Mouse (Mus musculus) midbrain, embryonic 15.5 days (tissue): Measurements from ENCODE around the gene Fnip1. TPM values are rescaled to one million over a fixed set of nuclear protein-coding genes. Genes with fewer than 3 reads are reported as not detected.
"Not testable (repeated sequence)": the region's sequence is repeated elsewhere in the genome, so short reads cannot be mapped to it uniquely, and the experiment has no call there.

ENCODE experiments used
- ATAC-seq: fragments of 200-750 bp; cut with Nextera tagmentation; replicated peaks from 2 replicates; pipeline ENCODE4 v1.8.0; 2017; ENCODE audit warnings: moderate TSS enrichment
- H3K27ac ChIP-seq: fragments of 300-500 bp; sonication (generic); 2 replicates; pipeline ENCODE4 v1.5.1; 2015; ENCODE audit warnings: mild to moderate bottlenecking, inconsistent platforms
- H3K27me3 ChIP-seq: fragments of 300-500 bp; sonication (generic); replicated peaks from 2 replicates; pipeline ENCODE4 v1.6.1; 2015; ENCODE audit warnings: inconsistent platforms
- H3K36me3 ChIP-seq: fragments of 300-500 bp; sonication (generic); replicated peaks from 2 replicates; pipeline ENCODE4 v1.6.1; 2015; ENCODE audit warnings: inconsistent platforms
- H3K4me1 ChIP-seq: fragments of 300-500 bp; sonication (generic); 2 replicates; pipeline ENCODE4 v1.6.1; 2015; ENCODE audit warnings: inconsistent platforms
- H3K4me2 ChIP-seq: fragments of 300-500 bp; sonication (generic); 2 replicates; pipeline ENCODE4 v1.6.1; 2015; ENCODE audit warnings: inconsistent platforms, mild to moderate bottlenecking, moderate library complexity
- H3K4me3 ChIP-seq: fragments of 300-500 bp; sonication (generic); 2 replicates; pipeline ENCODE4 v1.5.1; 2015; ENCODE audit warnings: mild to moderate bottlenecking, inconsistent platforms
- H3K9ac ChIP-seq: fragments of 300-500 bp; sonication (generic); 2 replicates; pipeline ENCODE4 v1.6.1; 2015; ENCODE audit warnings: mild to moderate bottlenecking, inconsistent platforms
- H3K9me3 ChIP-seq: fragments of 300-500 bp; sonication (generic); 2 replicates; pipeline ENCODE4 v1.6.1; 2016; ENCODE audit warnings: inconsistent platforms
- WGBS: fragments of 180-500 bp; shearing (Covaris S2); methylation state at CpG from one replicate; pipeline ENCODE4 v1.1.7; 2015; ENCODE audit warnings: mixed read lengths; 5-methylcytosine and 5-hydroxymethylcytosine counted together
- polyA plus RNA-seq: library from polyadenylated mRNA; unstranded; fragments of >200 nt; fragmentation: Nextera tagmentation; extraction: Ambion mirVana; gene quantifications from 2 replicates; pipeline ENCODE4 v1.2.1, GENCODE M21; 2015

Gene Fnip1
- polyA plus RNA-seq: 11.0 and 11.6 TPM in 2 replicates

DNA sequence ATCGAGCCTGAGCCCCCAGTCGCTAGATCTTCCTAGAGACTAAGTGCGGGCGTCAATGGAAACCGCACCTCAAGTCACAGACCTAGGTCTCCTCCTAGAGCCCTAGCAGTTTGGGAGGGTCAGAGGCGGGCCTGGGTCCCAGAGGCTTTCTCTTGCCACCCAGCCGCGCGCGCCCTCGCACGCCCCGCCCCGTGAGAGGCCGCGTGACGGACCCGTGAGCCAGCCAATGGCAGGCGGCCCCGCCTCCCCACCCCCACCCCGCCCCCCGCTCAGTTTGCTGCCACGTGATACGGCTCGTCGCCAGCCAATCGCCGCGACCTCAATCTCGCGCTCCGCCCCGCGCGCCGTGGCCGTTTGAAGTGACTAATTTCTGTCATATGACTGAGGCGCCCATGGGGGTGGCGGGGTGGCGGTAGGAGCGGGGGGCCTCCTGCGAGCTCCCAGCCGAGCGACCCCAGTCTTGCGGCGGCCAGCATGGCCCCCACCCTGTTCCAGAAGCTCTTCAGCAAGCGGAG, at the start of gene Fnip1:
Gene Fnip1, plus strand, starts transcription at position 377 of the 515 bp plus-strand sequence.
- Histone ChIP-seq H3K4me1 (peaks cover 26% of the 10 kb centered on the region), H3K27ac (peak within 1 kb of the TSS; percentile 83), H3K36me3 (no peaks in the 10 kb centered on the region), H3K4me3 (peak within 1 kb of the TSS; percentile 94), H3K27me3 (no peaks in the 10 kb centered on the region), H3K9ac (peak within 1 kb of the TSS; percentile 78), H3K4me2 (peak within 1 kb of the TSS; percentile 69), H3K9me3 (no peaks in the 10 kb centered on the region)
- 1% methylated on average over 42 of the region's 47 CpGs for WGBS
- peak; percentile 97 for ATAC-seq

DNA sequence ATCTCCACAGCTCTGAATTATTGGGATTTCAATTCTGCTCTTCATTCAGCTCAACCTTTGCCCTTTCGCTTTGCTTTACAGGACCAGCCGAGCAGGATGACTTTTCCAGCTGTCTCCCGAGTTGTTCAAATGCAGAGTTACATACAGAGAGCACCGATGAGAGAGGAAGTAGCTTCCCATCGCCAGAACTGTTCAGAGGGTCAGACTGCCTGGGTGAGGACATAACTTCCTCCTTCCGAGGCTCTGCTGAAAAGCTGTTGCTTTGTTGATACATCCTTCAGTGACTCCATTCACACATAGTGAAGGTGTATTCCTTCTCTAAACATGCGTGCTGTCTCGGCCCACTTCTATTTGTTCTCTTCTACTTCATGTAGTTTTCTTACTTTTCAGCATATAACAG, 47.6 kb upstream of the Fnip1 start:
- Histone ChIP-seq H3K27ac (no peak overlapping the region), H3K9ac (no peak overlapping the region), H3K4me2 (no peak overlapping the region), H3K36me3 (no peaks in the 10 kb centered on the region), H3K27me3 (no peaks in the 10 kb centered on the region), H3K4me3 (no peak overlapping the region), H3K4me1 (no peaks in the 10 kb centered on the region), H3K9me3 (no peaks in the 10 kb centered on the region)
- 81% methylated on average over 8 of the region's 8 CpGs for WGBS
- no peak for ATAC-seq

DNA sequence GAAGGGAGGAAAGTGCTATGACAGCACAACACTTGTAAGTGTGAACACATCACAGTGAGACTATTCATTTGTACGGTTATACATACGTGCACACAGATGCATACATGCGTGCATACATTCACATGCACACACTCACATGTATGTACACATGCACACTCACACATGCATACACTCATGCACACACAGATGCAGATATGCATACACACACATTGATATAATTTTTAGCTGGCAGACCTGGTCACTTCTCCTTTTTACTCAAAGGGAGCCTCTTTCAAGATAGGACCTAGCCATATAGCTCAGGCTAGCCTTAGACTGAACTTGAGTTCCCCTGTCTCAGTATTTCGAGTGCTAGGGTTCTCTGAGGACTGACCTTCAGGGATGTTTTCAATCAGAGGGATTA, 46.7 kb upstream of the Fnip1 start:
- no peak overlapping the region for H3K9ac ChIP-seq

DNA sequence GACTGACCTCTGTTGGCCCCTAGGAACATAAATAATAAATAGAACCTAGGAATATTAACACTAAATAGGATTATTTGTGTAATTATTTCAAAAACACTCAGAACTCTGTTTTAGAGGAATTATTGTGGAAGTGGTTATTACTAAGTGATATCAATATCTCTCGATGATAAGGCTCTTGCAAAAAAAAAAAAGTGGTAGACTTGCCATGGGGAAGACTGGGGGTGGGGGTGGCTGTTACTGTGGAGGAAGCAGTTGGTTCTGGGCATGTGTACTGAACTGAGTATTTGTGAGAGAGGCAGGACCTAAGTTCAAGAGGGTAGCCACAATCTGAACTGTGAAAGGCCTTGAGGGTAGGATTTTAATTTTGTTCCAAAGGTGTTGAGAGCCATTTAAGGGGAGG, 41.3 kb upstream of the Fnip1 start:
- H3K4me3 ChIP-seq: no peak overlapping the region
- no peak for ATAC-seq
- no peak overlapping the region for H3K4me2 ChIP-seq
- H3K9ac ChIP-seq: no peak overlapping the region
- no peaks in the 10 kb centered on the region for H3K27me3 ChIP-seq
- 91% methylated on average over 1 of the region's 1 CpGs for WGBS
- H3K27ac ChIP-seq: no peak overlapping the region
- no peaks in the 10 kb centered on the region for H3K4me1 ChIP-seq
- no peaks in the 10 kb centered on the region for H3K9me3 ChIP-seq
- no peaks in the 10 kb centered on the region for H3K36me3 ChIP-seq

More for the DNA sequence above, 46.7 kb upstream of the Fnip1 start:
- Histone ChIP-seq H3K27ac (no peak overlapping the region), H3K9me3 (no peaks in the 10 kb centered on the region), H3K36me3 (no peaks in the 10 kb centered on the region), H3K4me3 (no peak overlapping the region), H3K4me2 (no peak overlapping the region), H3K4me1 (no peaks in the 10 kb centered on the region), H3K27me3 (no peaks in the 10 kb centered on the region)
- 88% methylated on average over 4 of the region's 4 CpGs for WGBS
- no peak for ATAC-seq

DNA sequence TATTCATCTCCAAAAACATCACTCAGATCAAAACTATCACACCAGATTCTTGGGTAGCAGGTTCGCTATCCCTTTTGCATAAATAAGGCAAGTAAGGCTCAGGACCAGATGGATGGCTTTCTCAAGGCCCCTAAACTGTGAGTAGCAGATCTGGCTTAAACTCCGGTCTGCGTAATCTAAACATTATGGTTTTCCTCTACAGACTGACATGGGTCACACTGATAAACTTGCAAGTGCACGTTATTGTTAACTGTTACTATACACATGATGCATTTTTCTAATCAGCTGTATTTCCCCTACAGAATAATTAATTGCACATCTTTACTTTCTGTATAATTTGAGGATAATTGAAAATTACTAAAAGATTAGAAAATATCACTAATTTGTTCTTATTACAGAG, 39.9 kb upstream of the Fnip1 start:
- Histone ChIP-seq H3K4me1 (no peaks in the 10 kb centered on the region), H3K27me3 (no peaks in the 10 kb centered on the region), H3K27ac (no peak overlapping the region), H3K4me2 (no peak overlapping the region), H3K9ac (no peak overlapping the region), H3K36me3 (no peaks in the 10 kb centered on the region), H3K9me3 (no peaks in the 10 kb centered on the region), H3K4me3 (no peak overlapping the region)
- WGBS: 91% methylated on average over 4 of the region's 4 CpGs
- ATAC-seq: no peak

DNA sequence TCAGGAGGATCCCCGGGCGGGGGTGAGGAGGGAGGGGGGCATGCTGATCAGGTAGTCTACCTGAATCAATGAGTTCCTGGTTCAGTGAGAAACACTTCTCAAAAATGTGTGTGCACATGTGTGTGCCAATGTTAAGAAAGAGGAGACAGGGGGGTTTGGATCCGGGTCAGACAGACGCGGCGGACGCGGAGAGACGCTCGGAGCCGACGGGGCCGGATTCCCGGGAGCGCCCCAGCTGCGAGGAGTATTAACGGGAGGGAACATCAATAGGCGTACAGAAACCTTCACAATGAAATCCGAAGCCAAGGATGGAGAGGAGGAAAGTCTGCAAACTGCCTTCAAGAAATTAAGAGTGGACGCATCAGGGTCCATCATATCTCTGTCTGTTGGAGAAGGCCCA, 37.2 kb upstream of the Fnip1 start:
- not testable (repeated sequence) for H3K27me3 ChIP-seq, H3K4me2 ChIP-seq, H3K4me3 ChIP-seq, H3K9ac ChIP-seq, ATAC-seq, H3K36me3 ChIP-seq, H3K27ac ChIP-seq, H3K4me1 ChIP-seq, H3K9me3 ChIP-seq
- WGBS: 96% methylated on average over 20 of the region's 20 CpGs

DNA sequence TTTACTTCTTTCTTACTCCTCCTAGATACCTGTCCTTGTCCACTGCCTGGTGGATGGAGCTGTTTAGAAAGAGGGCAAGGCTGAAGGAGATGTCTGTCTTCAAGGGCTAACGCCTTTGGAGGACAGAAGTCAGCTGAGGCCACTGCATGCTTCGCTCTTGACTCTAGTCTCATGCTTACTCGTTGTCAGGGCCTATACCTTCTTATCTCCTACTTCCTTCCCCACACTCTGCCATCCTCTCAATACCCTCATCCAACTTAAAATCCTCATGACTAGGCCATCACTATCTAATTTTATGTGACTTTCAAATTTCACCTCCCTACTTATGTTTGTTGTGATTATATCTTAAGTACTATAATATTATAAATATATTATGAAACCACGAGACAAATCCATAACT, 33.1 kb upstream of the Fnip1 start:
- no peak for ATAC-seq
- Histone ChIP-seq H3K9me3 (no peaks in the 10 kb centered on the region), H3K36me3 (no peaks in the 10 kb centered on the region), H3K27ac (no peak overlapping the region), H3K4me1 (no peaks in the 10 kb centered on the region), H3K4me3 (no peak overlapping the region), H3K4me2 (no peak overlapping the region), H3K27me3 (no peaks in the 10 kb centered on the region), H3K9ac (no peak overlapping the region)
- WGBS: 88% methylated on average over 4 of the region's 4 CpGs

DNA sequence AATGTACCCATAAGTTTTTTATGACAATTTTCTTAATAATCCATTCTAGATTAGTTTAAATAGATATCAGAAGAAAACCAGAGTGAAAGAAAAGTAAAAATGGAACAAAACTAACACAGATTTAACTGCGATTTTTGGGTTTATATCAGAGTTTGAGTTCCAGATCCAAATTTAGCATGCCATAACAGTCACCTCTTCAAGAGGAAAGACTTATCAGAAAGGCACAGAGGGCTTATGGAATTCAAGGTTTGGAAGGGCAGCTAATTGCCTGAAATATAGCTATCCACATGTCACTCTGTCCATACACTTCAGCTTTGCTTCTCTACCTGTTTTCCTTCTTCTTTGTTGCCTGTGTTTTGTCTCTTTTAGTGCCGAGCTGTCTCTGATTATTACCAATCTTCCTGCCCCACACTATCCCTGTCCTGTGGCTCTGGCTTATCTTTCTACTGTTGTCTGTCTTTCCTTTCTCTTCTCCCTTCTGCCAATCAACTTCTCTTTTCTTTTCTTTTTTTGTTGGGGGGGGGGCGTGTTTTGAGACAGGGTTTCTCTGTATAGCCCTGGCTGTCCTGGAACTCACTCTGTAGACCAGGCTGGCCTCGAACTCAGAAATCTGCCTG, 31.0 kb upstream of the Fnip1 start:
- no peak overlapping the region for H3K4me3 ChIP-seq
- no peak for ATAC-seq
- H3K9ac ChIP-seq: no peak overlapping the region
- WGBS: 81% methylated on average over 4 of the region's 4 CpGs
- H3K27ac ChIP-seq: no peak overlapping the region
- no peaks in the 10 kb centered on the region for H3K27me3 ChIP-seq
- H3K4me1 ChIP-seq: no peaks in the 10 kb centered on the region
- no peak overlapping the region for H3K4me2 ChIP-seq
- H3K36me3 ChIP-seq: no peaks in the 10 kb centered on the region
- H3K9me3 ChIP-seq: no peaks in the 10 kb centered on the region

DNA sequence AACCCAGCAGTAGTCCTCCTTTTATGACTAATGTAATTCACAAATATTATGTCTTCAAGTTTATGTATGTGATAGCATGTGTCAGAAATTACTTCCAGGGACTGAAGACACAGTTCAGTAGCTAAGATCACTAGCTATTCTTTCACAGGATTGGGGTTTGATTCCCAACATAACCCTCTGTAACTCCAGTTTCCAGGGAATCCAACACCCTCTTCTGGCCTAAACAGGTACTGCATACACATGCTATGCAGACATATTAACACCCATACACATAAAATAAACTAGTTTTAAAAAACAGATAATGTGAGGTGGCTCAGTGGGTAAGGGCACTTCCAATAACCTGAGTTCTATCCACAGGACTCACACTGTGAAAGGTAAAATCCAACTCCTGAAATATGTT, 27.4 kb upstream of the Fnip1 start:
- H3K27ac ChIP-seq: no peak overlapping the region

DNA sequence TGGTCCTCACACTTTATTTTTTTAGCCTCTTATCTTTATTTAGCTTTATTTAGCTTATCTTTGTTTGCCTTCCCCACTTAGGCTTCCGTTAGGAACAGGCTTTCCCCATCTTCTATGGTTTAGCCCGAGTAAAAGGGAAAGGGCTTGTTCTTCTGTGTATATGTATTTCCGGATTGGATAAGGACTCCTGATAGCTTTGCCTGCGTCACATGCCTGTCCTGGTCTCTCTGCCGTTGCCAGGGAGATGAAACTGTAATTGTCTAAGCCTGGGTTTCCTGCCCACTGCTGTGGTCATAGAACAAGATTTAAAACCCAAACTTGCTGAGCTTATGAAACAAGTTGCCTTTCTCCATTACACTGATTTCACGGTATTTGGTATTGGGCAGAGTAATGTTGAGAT, 25.0 kb upstream of the Fnip1 start:
- Histone ChIP-seq H3K27ac (no peak overlapping the region), H3K9ac (no peak overlapping the region), H3K27me3 (no peaks in the 10 kb centered on the region), H3K36me3 (no peaks in the 10 kb centered on the region), H3K4me3 (no peak overlapping the region), H3K4me2 (0 out of 2 replicates have a peak overlapping the region, but pooled peaks have one; percentile 8), H3K9me3 (no peaks in the 10 kb centered on the region), H3K4me1 (peaks cover 4% of the 10 kb centered on the region; the same call in 1 of the 2 replicates)
- ATAC-seq: peak; percentile 67; the same call in 1 of the 2 replicates
- WGBS: 39% methylated on average over 6 of the region's 6 CpGs

More for the DNA sequence above, 27.4 kb upstream of the Fnip1 start:
- no peaks in the 10 kb centered on the region for H3K36me3 ChIP-seq
- H3K27me3 ChIP-seq: no peaks in the 10 kb centered on the region
- no peak overlapping the region for H3K9ac ChIP-seq
- no peak for ATAC-seq
- no peak overlapping the region for H3K4me2 ChIP-seq
- no peaks in the 10 kb centered on the region for H3K9me3 ChIP-seq
- no peak overlapping the region for H3K4me3 ChIP-seq
- H3K4me1 ChIP-seq: peaks cover 4% of the 10 kb centered on the region; the same call in 1 of the 2 replicates

DNA sequence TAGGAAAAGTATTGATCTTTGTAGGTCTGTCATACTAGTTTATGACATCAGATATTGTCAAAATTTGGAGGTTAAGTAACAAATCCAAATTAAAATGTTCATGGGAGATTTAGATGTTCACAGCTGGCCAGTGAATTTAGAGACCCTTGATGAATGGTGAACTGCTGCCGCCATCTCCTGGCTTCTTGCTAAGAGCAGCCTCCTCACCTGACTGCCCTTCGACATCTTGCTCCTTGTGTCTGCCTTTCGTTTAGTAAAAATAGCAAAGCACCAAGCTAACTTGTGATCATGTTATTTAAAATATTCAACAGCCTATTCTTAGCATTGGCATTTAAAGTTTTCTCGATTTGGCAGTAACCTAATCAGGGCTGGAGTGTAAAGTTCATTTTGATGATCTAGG, 15.0 kb upstream of the Fnip1 start:
- Histone ChIP-seq H3K27ac (no peak overlapping the region), H3K4me3 (no peak overlapping the region), H3K4me1 (no peaks in the 10 kb centered on the region), H3K36me3 (no peaks in the 10 kb centered on the region), H3K27me3 (no peaks in the 10 kb centered on the region), H3K4me2 (no peak overlapping the region), H3K9ac (no peak overlapping the region), H3K9me3 (no peaks in the 10 kb centered on the region)
- ATAC-seq: no peak
- 86% methylated on average over 4 of the region's 4 CpGs for WGBS

DNA sequence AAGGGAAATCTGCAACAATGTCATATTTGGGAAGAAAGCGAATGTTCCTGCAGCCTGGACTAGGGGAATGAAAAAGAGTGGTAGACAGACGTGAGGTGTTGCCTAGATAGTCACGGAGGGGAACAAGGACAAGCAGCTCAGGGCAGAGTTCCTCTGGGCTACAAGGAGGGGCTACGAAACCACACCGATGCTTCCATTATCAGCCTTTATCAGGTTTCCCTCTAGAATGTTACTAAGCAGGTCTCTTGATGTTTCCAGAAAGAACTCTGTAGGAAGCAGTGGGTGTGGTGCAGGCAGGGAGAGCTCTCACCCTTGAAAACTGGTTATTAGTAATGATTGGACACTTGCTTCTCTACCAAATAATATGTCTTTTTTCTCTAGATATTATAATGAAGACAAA, 11.7 kb upstream of the Fnip1 start:
- no peak overlapping the region for H3K27ac ChIP-seq
- H3K27me3 ChIP-seq: no peaks in the 10 kb centered on the region
- no peak overlapping the region for H3K4me2 ChIP-seq
- no peak overlapping the region for H3K9ac ChIP-seq
- no peaks in the 10 kb centered on the region for H3K9me3 ChIP-seq
- 84% methylated on average over 5 of the region's 5 CpGs for WGBS
- H3K4me3 ChIP-seq: no peak overlapping the region
- no peak for ATAC-seq
- no peaks in the 10 kb centered on the region for H3K4me1 ChIP-seq
- H3K36me3 ChIP-seq: no peaks in the 10 kb centered on the region

DNA sequence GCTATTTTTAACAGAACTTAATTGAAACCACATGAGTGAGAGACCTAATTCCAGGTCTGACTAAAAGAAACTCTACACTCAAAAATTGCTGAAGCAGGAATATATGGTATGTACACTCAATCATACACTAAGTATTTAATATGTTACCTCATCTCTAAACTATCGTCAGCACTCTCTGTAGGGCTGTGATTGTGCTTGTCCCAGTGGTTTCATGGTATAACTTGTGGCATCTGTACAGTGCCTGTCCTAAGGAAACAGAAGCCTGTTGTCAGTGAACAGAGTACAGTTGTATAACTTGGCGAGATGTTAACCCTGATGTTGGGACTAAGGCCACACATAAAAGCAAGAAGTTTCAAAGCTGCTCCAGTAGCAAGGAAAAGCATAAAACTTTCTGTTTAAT, 10.9 kb upstream of the Fnip1 start:
- no peak for ATAC-seq
- Histone ChIP-seq H3K4me2 (no peak overlapping the region), H3K36me3 (no peaks in the 10 kb centered on the region), H3K27ac (no peak overlapping the region), H3K9me3 (no peaks in the 10 kb centered on the region), H3K4me3 (no peak overlapping the region), H3K4me1 (no peaks in the 10 kb centered on the region), H3K27me3 (no peaks in the 10 kb centered on the region), H3K9ac (no peak overlapping the region)
- WGBS: 81% methylated on average over 2 of the region's 2 CpGs
